Mouse (Mus musculus) gastrocnemius, adult 18-20 months (tissue): ENCODE measurements at regions not wholly inside any gene's neighbourhood (a gene's known extent, or its start where the extent isn't known, plus 50 kb on each side); places are given as distances from the start of the nearest gene placed in this dataset.
A peak's percentile ranks its signal among the peaks of the same experiment; 100 is the strongest.
"Not testable (repeated sequence)": the region's sequence is repeated elsewhere in the genome, so short reads cannot be mapped to it uniquely, and the experiment has no call there.

ENCODE experiments used
- DNase-seq: peaks from one replicate; pipeline ENCODE4 v3.0.0; 2021; ENCODE audit warnings: low spot score

DNA sequence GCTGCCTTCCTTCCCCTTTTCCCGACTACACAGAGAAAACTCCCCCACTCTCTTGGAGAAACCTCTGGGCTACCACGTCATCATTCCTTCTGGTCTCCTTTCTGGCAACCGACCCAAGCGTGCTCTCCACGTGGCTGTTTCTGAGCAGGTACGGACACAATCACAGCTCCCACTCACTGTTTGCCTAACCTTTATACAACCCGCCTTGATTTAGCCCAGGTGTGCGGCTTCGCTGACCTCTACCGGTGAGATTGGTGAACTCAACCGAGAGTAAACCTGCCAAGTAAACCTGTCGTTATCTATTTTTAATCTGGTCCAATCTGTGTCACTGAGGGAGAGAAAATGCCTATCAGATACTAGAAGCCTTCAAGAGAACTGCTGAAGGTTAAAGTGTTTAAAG lies 142.7 kb upstream of the Gnai1 start:
- DNase-seq = no peak

GRCm38 (mm10) chr5:18494305-18494704 lies 134.2 kb upstream of the Gnai1 start:
- no peak for DNase-seq

DNA sequence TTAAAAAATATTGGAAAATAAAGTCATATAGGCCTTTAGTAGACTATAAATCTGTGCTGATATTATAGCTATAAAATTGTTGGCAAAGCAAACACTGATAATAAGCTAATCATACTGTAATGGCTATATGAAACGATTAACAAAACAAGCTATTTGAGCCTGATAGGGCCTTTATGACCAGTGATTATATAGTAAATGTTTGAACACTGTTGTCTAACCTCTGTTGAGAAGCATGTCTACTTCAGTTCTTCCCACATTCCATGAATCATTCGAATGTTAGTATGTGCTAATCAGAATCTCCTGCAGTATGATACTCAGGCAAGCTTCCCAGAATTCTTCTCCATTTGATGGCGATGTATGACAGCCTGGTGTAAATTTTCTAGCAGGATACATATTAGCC lies 129.6 kb upstream of the Gnai1 start:
- DNase-seq = no peak

DNA sequence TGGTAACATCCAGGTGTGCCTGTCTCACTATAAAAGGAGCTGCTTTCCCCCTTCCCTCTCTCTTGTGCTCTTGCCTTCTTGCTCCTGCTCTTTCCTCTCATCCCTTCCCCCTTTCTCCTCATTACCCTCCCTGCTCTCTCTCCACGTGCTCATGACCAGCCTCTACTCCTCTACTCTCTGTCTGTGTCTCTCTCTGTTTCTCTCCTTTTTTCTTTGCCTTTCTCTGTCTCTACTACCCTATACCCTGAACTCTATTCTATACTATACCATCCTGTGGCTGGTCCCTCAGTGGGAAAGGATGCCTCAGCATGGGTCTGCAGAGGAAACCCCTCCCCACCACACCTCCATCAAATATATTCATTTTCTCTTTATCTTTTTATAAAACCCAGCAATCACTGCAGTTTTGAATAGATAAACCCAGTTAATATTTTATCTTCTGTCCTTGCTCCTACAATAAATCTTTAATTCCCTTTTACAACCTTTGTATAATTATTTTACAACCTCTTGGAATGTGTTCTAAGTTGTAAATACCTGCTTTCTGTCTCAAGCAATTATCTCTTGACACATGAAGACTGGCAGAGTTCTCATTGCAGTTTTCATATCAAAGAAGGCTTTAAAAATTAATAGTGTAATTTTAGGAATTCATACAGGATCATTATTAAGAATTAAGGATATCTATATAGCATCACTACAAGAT lies 127.1 kb upstream of the Gnai1 start:
- no peak for DNase-seq

- DNase-seq = no peak
These were observed 124.2 kb upstream of the Gnai1 start for GRCm38 (mm10) chr5:18484376-18484775.

- no peak for DNase-seq
These were observed 118.3 kb upstream of the Gnai1 start for GRCm38 (mm10) chr5:18478420-18478819.

DNA sequence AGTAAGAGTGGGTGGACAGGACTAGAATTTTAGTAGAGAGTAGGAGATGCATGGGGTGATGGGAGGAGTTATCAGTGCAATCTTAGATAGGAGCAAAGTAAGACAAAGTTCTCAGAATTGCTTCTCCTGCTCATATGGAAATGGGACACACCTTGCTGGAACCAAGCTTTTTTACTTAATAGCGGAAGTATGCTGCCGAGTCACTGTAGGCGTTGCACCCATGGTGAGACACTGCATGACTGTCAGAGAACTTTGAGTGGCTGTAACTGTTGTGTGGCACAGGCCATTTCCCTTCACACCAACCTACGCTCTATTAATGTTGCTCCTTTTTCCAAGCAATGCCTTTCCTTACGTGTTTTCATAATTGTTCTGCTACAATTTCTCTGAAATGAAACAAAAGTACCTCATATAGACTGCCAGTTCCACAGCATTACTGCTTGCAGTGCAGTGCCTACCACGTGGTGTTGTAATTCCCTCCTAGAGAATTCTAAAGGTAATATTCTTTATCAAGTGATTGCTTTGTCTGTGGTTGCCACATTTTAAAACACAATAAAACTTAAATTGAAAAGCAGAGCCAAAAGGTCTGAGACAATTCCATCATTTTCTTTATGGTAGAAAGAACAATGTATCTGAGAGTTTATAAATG lies 117.3 kb upstream of the Gnai1 start:
- no peak for DNase-seq

DNA sequence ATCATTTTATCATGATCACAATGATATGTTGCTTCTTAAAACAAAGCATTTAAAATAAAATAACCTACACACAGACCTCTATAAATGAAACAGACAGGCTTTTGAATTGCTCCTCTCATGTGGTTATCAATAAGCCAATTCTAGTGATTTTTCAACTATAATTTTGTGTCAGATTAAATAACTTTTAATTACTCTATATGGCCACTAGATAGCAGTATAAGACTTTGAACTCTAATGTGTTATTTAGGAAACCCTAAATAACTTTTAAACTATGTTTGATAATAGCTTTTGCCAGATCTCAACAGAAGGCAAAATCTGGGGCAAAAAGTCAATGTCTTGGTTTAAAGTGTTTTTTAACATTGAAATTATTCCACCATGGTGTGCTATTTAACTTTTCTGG lies 112.0 kb upstream of the Gnai1 start:
- no peak for DNase-seq

DNA sequence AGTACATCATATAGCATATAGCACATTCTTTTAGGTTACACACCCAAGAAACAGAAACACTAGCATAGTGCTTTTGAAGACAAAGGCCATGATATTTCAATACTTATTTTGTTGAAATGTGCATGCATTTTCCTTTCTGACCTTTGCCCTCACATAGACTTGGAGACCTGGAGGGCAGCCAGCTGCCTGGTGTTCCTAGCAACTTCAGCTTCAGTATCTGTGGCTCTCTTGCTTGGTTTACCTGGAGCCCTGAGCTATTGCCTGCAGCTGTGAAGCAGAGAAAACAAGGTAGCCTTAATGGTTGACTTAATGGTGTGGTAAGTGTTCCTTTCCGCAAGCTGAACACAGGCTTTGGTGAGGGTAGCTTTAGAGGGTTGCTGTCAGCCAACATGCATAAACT lies 97.6 kb upstream of the Gnai1 start:
- no peak for DNase-seq

DNA sequence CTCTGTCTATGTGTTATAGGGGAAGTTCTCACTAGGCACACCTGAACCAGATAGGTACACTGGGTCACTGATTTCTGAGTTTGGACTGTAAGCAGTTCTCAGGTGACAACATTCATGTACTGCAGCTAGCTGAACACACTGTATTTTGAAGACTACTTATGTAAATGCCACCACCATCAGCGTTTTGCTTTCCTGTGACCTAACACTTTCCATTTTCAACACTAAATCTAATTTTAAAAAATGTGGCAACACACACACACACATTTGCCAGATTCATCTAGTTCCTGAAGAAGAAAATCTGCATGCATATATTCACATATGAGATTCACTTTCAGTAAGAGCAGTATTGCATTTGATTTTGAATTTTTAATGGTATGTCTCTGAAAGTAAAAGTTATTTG lies 96.0 kb upstream of the Gnai1 start:
- no peak for DNase-seq

- DNase-seq = not testable (repeated sequence)
These were observed 93.0 kb upstream of the Gnai1 start for GRCm38 (mm10) chr5:18452871-18453757.

GRCm38 (mm10) chr5:18449261-18449660 lies 89.1 kb upstream of the Gnai1 start:
- no peak for DNase-seq

DNA sequence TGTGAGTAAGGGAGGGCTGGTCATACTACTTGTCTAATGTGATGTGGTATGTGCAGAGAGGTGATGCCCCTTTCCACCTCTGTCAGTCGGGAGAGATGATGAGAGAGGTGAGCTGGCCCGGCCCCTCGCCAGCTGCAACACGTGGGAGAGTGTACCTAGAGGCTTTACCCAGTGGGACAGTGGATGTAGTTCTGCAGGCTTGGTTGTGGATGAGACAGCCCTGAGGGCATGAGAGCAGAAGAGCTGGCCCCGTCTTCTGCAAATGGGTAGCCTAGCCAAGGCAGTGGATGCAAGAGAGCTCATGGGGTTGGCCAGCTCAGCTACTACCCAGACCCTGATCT lies 88.1 kb upstream of the Gnai1 start:
- DNase-seq = no peak

- DNase-seq = no peak
These were observed 87.6 kb upstream of the Gnai1 start for GRCm38 (mm10) chr5:18447665-18448329.

- peak; percentile 25 for DNase-seq
These were observed 85.8 kb upstream of the Gnai1 start for GRCm38 (mm10) chr5:18445969-18446368.

DNA sequence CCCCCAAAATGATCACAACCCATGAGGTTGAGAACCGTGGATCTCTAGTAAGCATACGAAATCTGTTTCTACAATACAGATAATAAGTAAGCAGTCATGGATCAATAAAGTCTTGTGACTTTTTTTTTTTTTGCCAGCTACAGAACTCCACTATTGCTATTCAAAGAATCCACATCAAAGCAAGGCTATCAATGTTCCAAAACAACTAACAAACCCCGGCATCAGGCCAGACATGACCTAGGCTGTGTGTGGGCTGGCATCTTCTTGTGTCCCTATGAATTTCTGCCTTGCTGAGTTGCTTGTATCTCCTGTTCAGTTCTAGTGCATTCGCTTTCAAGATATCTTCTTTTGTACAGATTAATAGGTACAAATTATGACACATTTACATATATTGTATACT lies 79.8 kb upstream of the Gnai1 start:
- DNase-seq = no peak

GRCm38 (mm10) chr5:18439281-18439680 lies 79.1 kb upstream of the Gnai1 start:
- no peak for DNase-seq

DNA sequence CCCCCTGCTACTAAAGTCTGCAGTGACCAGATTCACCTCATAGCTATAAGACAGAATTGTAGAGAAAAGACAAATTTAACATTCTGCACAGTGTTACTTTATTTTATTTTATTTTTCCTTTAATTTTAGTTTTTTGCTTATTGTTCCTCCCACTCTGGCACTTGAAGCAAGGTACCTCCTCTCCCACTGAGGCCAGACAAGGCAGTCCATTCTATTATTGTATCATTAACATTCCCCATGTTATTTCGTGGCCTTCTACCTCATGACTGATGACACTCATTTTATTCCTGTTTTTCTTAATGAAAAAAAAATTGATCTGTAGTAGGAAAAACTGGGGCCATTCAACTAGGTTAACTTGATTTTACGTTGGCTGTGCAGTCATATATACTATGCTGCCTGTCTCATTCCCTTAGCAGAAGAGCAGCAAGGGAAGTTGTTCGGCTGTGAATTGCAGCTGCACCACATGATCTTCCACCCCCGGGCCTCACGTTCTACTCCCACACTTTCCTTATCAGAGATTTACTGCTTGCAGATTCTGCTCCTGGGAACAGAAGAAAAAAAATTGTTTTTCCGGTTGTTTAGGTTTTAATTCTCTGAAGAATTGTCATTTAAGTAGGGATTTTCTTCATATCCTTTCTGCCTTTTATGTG lies 76.1 kb upstream of the Gnai1 start:
- DNase-seq = no peak

DNA sequence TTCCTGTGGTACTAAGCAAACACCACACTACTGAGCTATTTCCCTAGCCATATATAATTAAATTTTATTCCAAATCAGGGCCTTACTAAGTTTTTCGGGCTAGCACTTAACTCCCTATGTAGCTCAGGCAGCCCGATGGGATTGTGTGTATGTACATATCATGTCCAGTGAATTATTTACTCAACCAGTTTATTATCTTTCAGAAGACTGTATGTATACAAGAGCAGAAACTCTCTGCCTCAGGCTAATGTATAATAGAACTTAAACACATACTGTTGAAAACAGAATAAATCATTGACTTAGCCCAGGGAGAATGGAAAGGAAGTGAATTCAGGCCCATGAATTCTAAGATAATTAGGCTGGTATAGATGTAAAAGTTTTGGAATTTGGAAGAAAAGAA lies 74.1 kb upstream of the Gnai1 start:
- no peak for DNase-seq

GRCm38 (mm10) chr5:18433287-18433686 lies 73.1 kb upstream of the Gnai1 start:
- no peak for DNase-seq

DNA sequence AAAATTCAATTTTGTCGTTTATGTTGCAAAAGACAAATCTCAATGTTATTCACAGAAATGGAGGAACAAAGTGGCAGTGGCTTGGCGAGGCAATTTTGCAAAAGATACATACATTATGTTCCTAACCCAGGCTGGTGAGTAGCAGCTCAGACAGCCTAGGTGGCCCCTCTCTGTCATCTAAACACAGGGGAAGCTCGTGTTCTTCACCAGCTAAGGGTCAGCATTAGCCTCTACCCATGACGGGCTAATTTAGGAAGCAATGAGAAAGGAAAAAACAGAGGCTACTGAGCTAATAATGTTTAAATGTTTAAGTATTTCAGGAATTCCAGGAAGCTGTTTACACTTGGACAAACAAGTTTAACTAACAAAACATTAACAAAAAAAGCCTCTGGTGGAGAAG lies 64.9 kb upstream of the Gnai1 start:
- no peak for DNase-seq

- DNase-seq = no peak
These were observed 54.7 kb upstream of the Gnai1 start for GRCm38 (mm10) chr5:18414892-18415291.
